Mouse (Mus musculus) C2C12 (cell line): ENCODE results near the gene Ccng1. TPM values are rescaled to one million over a fixed set of nuclear protein-coding genes. Genes with fewer than 3 reads are reported as not detected.
"Not testable (repeated sequence)": the region's sequence is repeated elsewhere in the genome, so short reads cannot be mapped to it uniquely, and the experiment has no call there.

Source experiments
- H3K27me3 ChIP-seq: one replicate; pipeline ENCODE4 v1.6.1; 2011; ENCODE audit not compliant: control insufficient read depth, insufficient read depth, insufficient read length
- H3K36me3 ChIP-seq: one replicate; pipeline ENCODE4 v1.6.1; 2011; ENCODE audit not compliant: control insufficient read depth, insufficient read depth
- H3K4me3 ChIP-seq: one replicate; pipeline ENCODE4 v1.5.1; 2011; ENCODE audit warnings: mild to moderate bottlenecking, control low read depth; ENCODE audit not compliant: poor library complexity, insufficient read depth, severe bottlenecking
- H3K79me2 ChIP-seq: one replicate; pipeline ENCODE4 v1.6.1; 2011; ENCODE audit not compliant: control insufficient read depth, insufficient read depth
- H3K79me3 ChIP-seq: one replicate; pipeline ENCODE4 v1.6.1; 2011; ENCODE audit warnings: low read depth, control low read depth
- H3ac ChIP-seq: one replicate; pipeline ENCODE3; 2011; ENCODE audit warnings: low read depth; ENCODE audit not compliant: control insufficient read depth, insufficient read length
- FOSL1 ChIP-seq: IDR thresholded peaks from one replicate; pipeline ENCODE4 v1.8.0; 2011; ENCODE audit warnings: mild to moderate bottlenecking, low read length; ENCODE audit not compliant: poor library complexity, insufficient read depth, severe bottlenecking
- MAX ChIP-seq: IDR thresholded peaks from one replicate; pipeline ENCODE4 v1.6.1; 2011; ENCODE audit warnings: mild to moderate bottlenecking, control low read depth
- MYOG ChIP-seq: IDR thresholded peaks from one replicate; pipeline ENCODE4 v1.6.1; 2011; ENCODE audit not compliant: control insufficient read depth, insufficient read length; ENCODE audit errors: extremely low read depth
- USF1 ChIP-seq: IDR thresholded peaks from one replicate; pipeline ENCODE4 v1.6.1; 2011; ENCODE audit warnings: low read depth, mild to moderate bottlenecking, control low read depth, moderate library complexity
- polyA plus RNA-seq: library from polyadenylated mRNA; unstranded; fragments of >200 nt; fragmentation: generic; extraction: Trizol; gene quantifications from one replicate; pipeline ENCODE4 v1.2.1, GENCODE M21; 2012; ENCODE audit warnings: missing spikeins

Ccng1 gene
- polyA plus RNA-seq, 1 experiment, result 63.9 TPM

GRCm38 (mm10) chr11:40713858-40714257 is 41.3 kb downstream of the Ccng1 start:
- no peaks in the 10 kb centered on the region for H3K79me2 ChIP-seq
- no peaks in the 10 kb centered on the region for H3K27me3 ChIP-seq
- no peak for TF ChIP-seq FOSL1
- TF ChIP-seq USF1, result no peak
- TF ChIP-seq MAX, result no peak
- TF ChIP-seq MYOG, result no peak
- H3K79me3 ChIP-seq, result peaks cover 2% of the 10 kb centered on the region
- no peak overlapping the region for H3K4me3 ChIP-seq
- no peak overlapping the region for H3ac ChIP-seq
- peaks cover 98% of the 10 kb centered on the region for H3K36me3 ChIP-seq

GRCm38 (mm10) chr11:40709899-40710298 is 45.2 kb downstream of the Ccng1 start:
- H3K36me3 ChIP-seq, result peaks cover 99% of the 10 kb centered on the region
- not testable (repeated sequence) for H3K79me3 ChIP-seq, H3K79me2 ChIP-seq, H3K4me3 ChIP-seq, H3ac ChIP-seq, H3K27me3 ChIP-seq

Other genes with a start within 250 kb of the Ccng1 start
- 30.4 TPM for gene Mat2b, start 60.1 kb downstream of the Ccng1 start, polyA plus RNA-seq
- gene Hmmr, start 21.9 kb downstream of the Ccng1 start, polyA plus RNA-seq, result 14.4 TPM
- 64.2 TPM for gene Nudcd2, start 21.6 kb downstream of the Ccng1 start, polyA plus RNA-seq